Mouse (Mus musculus): ENCODE results near the gene Cirbp.

The Cirbp gene

GRCm38 (mm10) chr10:80173955-80174640 lies 8.3 kb downstream of the Cirbp start:
- TF ChIP-seq GATA4 (IDR thresholded peaks at IDR 0.05; ENCODE audit: insufficient replicate concordance, low read length) = no peak

GRCm38 (mm10) chr10:80174705-80175104 lies 8.9 kb downstream of the Cirbp start:
- TF ChIP-seq GATA4 (IDR thresholded peaks at IDR 0.05; ENCODE audit: insufficient replicate concordance, low read length) = no peak

- TF ChIP-seq GATA4 (IDR thresholded peaks at IDR 0.05; ENCODE audit: insufficient replicate concordance, low read length) = no peak
Measured at GRCm38 (mm10) chr10:80175536-80176269, 9.9 kb downstream of the Cirbp start.

GRCm38 (mm10) chr10:80176270-80176834 lies 10.6 kb downstream of the Cirbp start:
- TF ChIP-seq GATA4 (IDR thresholded peaks at IDR 0.05; ENCODE audit: insufficient replicate concordance, low read length) = no peak

GRCm38 (mm10) chr10:80177441-80178279 lies 11.9 kb downstream of the Cirbp start:
- TF ChIP-seq GATA4 (IDR thresholded peaks at IDR 0.05; ENCODE audit: insufficient replicate concordance, low read length) = no peak

- no peak for TF ChIP-seq GATA4 (IDR thresholded peaks at IDR 0.05; ENCODE audit: insufficient replicate concordance, low read length)
Measured at GRCm38 (mm10) chr10:80179068-80180051, 13.6 kb downstream of the Cirbp start, which contains the start of gene Efna2. Gene Efna2, plus strand, starts transcription at chr10:80179482.

GRCm38 (mm10) chr10:80180288-80180687 lies 14.5 kb downstream of the Cirbp start:
- no peak for TF ChIP-seq GATA4 (IDR thresholded peaks at IDR 0.05; ENCODE audit: insufficient replicate concordance, low read length)

- no peak for TF ChIP-seq GATA4 (IDR thresholded peaks at IDR 0.05; ENCODE audit: insufficient replicate concordance, low read length)
Measured at GRCm38 (mm10) chr10:80180823-80181222, 15.0 kb downstream of the Cirbp start.

- no peak for TF ChIP-seq GATA4 (IDR thresholded peaks at IDR 0.05; ENCODE audit: insufficient replicate concordance, low read length)
Measured at GRCm38 (mm10) chr10:80182547-80182946, 16.8 kb downstream of the Cirbp start.

- no peak for TF ChIP-seq GATA4 (IDR thresholded peaks at IDR 0.05; ENCODE audit: insufficient replicate concordance, low read length)
Measured at GRCm38 (mm10) chr10:80186649-80187048, 20.9 kb downstream of the Cirbp start.

- no peak for TF ChIP-seq GATA4 (IDR thresholded peaks at IDR 0.05; ENCODE audit: insufficient replicate concordance, low read length)
Measured at GRCm38 (mm10) chr10:80187739-80188138, 22.0 kb downstream of the Cirbp start.

- TF ChIP-seq GATA4 (IDR thresholded peaks at IDR 0.05; ENCODE audit: insufficient replicate concordance, low read length) = no peak
Measured at GRCm38 (mm10) chr10:80188453-80189024, 22.8 kb downstream of the Cirbp start.

GRCm38 (mm10) chr10:80189999-80190398 lies 24.2 kb downstream of the Cirbp start:
- no peak for TF ChIP-seq GATA4 (IDR thresholded peaks at IDR 0.05; ENCODE audit: insufficient replicate concordance, low read length)

All from liver, adult (tissue).